Mouse (Mus musculus) lung, adult 2 months (tissue): ENCODE measurements around the gene Lrrc47.

Experiments used
- CTCF ChIP-seq: fragments of 200-500 bp; IDR thresholded peaks from 2 replicates; pipeline ENCODE4 v1.5.1; 2011; ENCODE audit warnings: mild to moderate bottlenecking, low read length, control low read depth; ENCODE audit not compliant: insufficient read depth
- POLR2A ChIP-seq: fragments of 200-500 bp; IDR thresholded peaks from 2 replicates; pipeline ENCODE4 v1.6.1; 2011; ENCODE audit warnings: low read depth, mild to moderate bottlenecking, control low read depth, low read length, borderline replicate concordance; ENCODE audit errors: extremely low read depth

- no peak for TF ChIP-seq CTCF
- no peak for TF ChIP-seq POLR2A
Observed at GRCm38 (mm10) chr4:153968063-153968462, 43.5 kb upstream of the Lrrc47 start.
